Mouse (Mus musculus) thymus, postnatal 14 days (tissue): ENCODE data around the gene Ccno.

ENCODE experiments used
- DNase-seq: peaks from one replicate; pipeline ENCODE4 v3.0.0; 2021

Ccno gene

GRCm38 (mm10) chr13:113000576-113001318 is 13.1 kb downstream of the Ccno start:
- DNase-seq = no peak

- no peak for DNase-seq
Measured at GRCm38 (mm10) chr13:113012683-113013082, 25.1 kb downstream of the Ccno start.

GRCm38 (mm10) chr13:113013174-113013953 is 25.8 kb downstream of the Ccno start:
- DNase-seq = peak; percentile 28

GRCm38 (mm10) chr13:113021521-113021920 is 33.9 kb downstream of the Ccno start:
- no peak for DNase-seq

GRCm38 (mm10) chr13:113022467-113022866 is 34.9 kb downstream of the Ccno start:
- DNase-seq = no peak

- peak; percentile 66 for DNase-seq
Measured at GRCm38 (mm10) chr13:113023274-113024143, 35.9 kb downstream of the Ccno start.

- no peak for DNase-seq
Measured at GRCm38 (mm10) chr13:113031351-113031750, 43.7 kb downstream of the Ccno start.

GRCm38 (mm10) chr13:113031792-113032571 is 44.4 kb downstream of the Ccno start:
- peak; percentile 58 for DNase-seq

GRCm38 (mm10) chr13:113032831-113033230 is 45.2 kb downstream of the Ccno start:
- no peak for DNase-seq

GRCm38 (mm10) chr13:113034271-113034886 is 46.8 kb downstream of the Ccno start:
- DNase-seq = no peak

GRCm38 (mm10) chr13:113034950-113035421 is 47.4 kb downstream of the Ccno start, which contains the start of gene Cdc20b:
TSS of gene Cdc20b (plus strand) at chr13:113035111.
- DNase-seq = peak; percentile 90

GRCm38 (mm10) chr13:113035852-113036251 is 48.2 kb downstream of the Ccno start:
- DNase-seq = peak; percentile 85
